Mouse (Mus musculus): ENCODE measurements around the gene Ppp6r2. TPM values are rescaled to one million over a fixed set of nuclear protein-coding genes. Genes with fewer than 3 reads are reported as not detected.

Ppp6r2 gene
- polyA plus RNA-seq, 1 experiment from 2014 or later = 17.2 TPM

- Histone ChIP-seq H3K9ac (ENCODE audit: low read length) (peak overlapping the region; percentile 71), H3K27me3 (ENCODE audit: control insufficient read depth, insufficient read depth, low read length) (no peaks in the 10 kb centered on the region), H3K4me3 (ENCODE audit: low read depth, low read length) (peak overlapping the region; percentile 57), H3K27ac (replicated peaks) (peak overlapping the region; percentile 95), H3K9me3 (ENCODE audit: control insufficient read depth, low read length) (no peaks in the 10 kb centered on the region), H3K36me3 (ENCODE audit: control insufficient read depth, insufficient read depth, low read length) (peaks cover 5% of the 10 kb centered on the region), H3K4me2 (replicated peaks; ENCODE audit: low read depth) (peak overlapping the region; percentile 100), H3K4me1 (replicated peaks; ENCODE audit: control insufficient read depth, insufficient read depth) (peaks cover 34% of the 10 kb centered on the region)
- DNase-seq (ENCODE audit: low spot score) (no peak), ATAC-seq (ENCODE audit: low FRiP score, low TSS enrichment) (no peak)
- TF ChIP-seq EP300 (optimal IDR thresholded peaks at IDR 0.05) (no peak), CTCF (IDR thresholded peaks at IDR 0.05; ENCODE audit: low read depth) (no peak)
- 45% methylated on average over 17 of the region's 17 CpGs for WGBS
Observed at GRCm38 (mm10) chr15:89172276-89172935, 38.9 kb upstream of the Ppp6r2 start.

DNA sequence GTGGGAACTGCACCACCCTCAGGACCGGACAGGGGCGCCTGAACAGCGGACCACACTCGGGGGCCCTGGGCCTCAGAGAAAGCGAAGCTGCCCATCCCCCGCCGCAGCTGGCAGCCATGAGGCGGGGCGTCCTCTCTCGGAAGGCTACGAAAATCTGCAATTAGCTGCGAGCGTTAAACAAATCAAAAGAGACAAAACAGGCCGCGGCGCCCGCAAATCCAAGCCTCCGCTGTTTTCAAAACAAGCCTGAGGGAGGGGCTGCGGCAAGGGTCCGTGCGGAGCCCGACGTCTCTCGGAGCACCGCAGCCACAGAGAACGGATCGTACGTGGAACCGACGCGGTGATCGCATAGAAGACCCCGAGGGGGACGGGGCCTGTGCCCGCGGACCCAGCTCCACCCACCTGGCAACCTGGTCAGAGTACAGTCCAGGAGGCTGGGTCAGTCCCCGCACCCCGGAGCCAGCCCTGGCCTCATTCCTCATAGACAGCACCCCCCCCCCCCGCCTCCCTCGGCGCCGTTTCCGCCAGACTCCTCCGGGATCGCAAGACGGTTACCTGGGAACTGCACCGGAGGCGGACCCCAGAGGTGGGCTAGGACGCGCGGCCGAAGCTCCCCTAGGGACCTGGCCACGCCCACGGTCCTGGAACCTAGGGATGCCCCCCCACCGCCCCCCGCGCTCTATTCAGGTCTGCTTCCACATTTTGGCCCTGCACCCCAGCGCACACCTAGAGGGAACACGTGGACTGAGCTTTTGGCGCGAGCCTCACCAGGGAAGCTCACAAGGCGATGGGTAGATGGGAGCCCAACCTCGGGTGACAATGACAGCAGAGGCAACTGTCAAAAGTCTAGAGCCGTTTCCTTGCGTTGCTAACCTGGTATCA, 38.1 kb upstream of the Ppp6r2 start:
- H3K4me1 ChIP-seq (replicated peaks; ENCODE audit: control insufficient read depth, insufficient read depth) = peaks cover 39% of the 10 kb centered on the region
- H3K36me3 ChIP-seq (ENCODE audit: control insufficient read depth, insufficient read depth, low read length) = no peaks in the 10 kb centered on the region
- H3K4me3 ChIP-seq (ENCODE audit: low read depth, low read length) = peak overlapping the region; percentile 57
- DNase-seq (ENCODE audit: low spot score) = peak; percentile 71
- H3K9ac ChIP-seq (ENCODE audit: low read length) = peak overlapping the region; percentile 71
- under 1% methylated on average over 57 of the region's 65 CpGs for WGBS
- no peaks in the 10 kb centered on the region for H3K9me3 ChIP-seq (ENCODE audit: control insufficient read depth, low read length)
- H3K27ac ChIP-seq (replicated peaks) = peak overlapping the region; percentile 95
- no peaks in the 10 kb centered on the region for H3K27me3 ChIP-seq (ENCODE audit: control insufficient read depth, insufficient read depth, low read length)
- H3K4me2 ChIP-seq (replicated peaks; ENCODE audit: low read depth) = peak overlapping the region; percentile 100
- TF ChIP-seq CTCF (IDR thresholded peaks at IDR 0.05; ENCODE audit: low read depth) = peak; percentile 22; the same call in 1 of the 2 replicates
- no peak for TF ChIP-seq EP300 (optimal IDR thresholded peaks at IDR 0.05)
- ATAC-seq (ENCODE audit: low FRiP score, low TSS enrichment) = peak; percentile 2; the same call in 1 of the 2 replicates

GRCm38 (mm10) chr15:89173906-89174214, 37.5 kb upstream of the Ppp6r2 start:
- 4% methylated on average over 8 of the region's 15 CpGs for WGBS
- Histone ChIP-seq H3K36me3 (ENCODE audit: control insufficient read depth, insufficient read depth, low read length) (no peaks in the 10 kb centered on the region), H3K9me3 (ENCODE audit: control insufficient read depth, low read length) (no peaks in the 10 kb centered on the region), H3K27ac (replicated peaks) (peak overlapping the region; percentile 95), H3K4me3 (ENCODE audit: low read depth, low read length) (peak overlapping the region; percentile 57), H3K27me3 (ENCODE audit: control insufficient read depth, insufficient read depth, low read length) (no peaks in the 10 kb centered on the region), H3K9ac (ENCODE audit: low read length) (peak overlapping the region; percentile 71), H3K4me2 (replicated peaks; ENCODE audit: low read depth) (peak overlapping the region; percentile 100), H3K4me1 (replicated peaks; ENCODE audit: control insufficient read depth, insufficient read depth) (peaks cover 41% of the 10 kb centered on the region)
- peak; percentile 72 for ATAC-seq (ENCODE audit: low FRiP score, low TSS enrichment)
- TF ChIP-seq CTCF (IDR thresholded peaks at IDR 0.05; ENCODE audit: low read depth) = 0 out of 2 replicates have a peak, but pooled peaks have one; percentile 6
- TF ChIP-seq EP300 (optimal IDR thresholded peaks at IDR 0.05) = no peak
- peak; percentile 88 for DNase-seq (ENCODE audit: low spot score)

DNA sequence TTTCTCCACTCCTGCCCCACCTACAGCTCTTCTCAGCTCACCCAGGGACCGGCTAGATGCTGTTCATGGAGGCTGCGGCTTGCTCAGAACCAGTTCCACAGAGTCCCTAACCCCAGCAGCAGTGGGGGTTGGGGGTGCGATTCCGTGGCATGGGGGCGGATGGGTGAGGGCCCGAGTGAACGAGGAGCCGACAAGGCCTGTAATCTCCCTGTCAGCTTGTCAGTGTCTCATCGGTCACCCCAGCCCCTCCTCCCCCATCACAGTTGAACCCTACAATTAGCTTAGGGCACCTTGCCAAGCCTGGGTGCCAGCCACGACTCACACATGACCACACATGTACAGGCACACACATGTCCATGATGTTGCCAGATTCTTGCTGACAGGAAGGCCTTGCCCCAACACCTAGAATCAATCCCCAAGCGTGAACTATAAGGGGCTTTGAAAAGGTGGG, 36.4 kb upstream of the Ppp6r2 start:
- Histone ChIP-seq H3K27ac (replicated peaks) (peak overlapping the region; percentile 95), H3K9me3 (ENCODE audit: control insufficient read depth, low read length) (no peaks in the 10 kb centered on the region), H3K36me3 (ENCODE audit: control insufficient read depth, insufficient read depth, low read length) (no peaks in the 10 kb centered on the region), H3K27me3 (ENCODE audit: control insufficient read depth, insufficient read depth, low read length) (no peaks in the 10 kb centered on the region), H3K4me2 (replicated peaks; ENCODE audit: low read depth) (peak overlapping the region; percentile 100), H3K9ac (ENCODE audit: low read length) (no peak overlapping the region; the same call in 1 of the 2 replicates), H3K4me3 (ENCODE audit: low read depth, low read length) (no peak overlapping the region), H3K4me1 (replicated peaks; ENCODE audit: control insufficient read depth, insufficient read depth) (peaks cover 31% of the 10 kb centered on the region)
- 42% methylated on average over 11 of the region's 11 CpGs for WGBS
- ATAC-seq (ENCODE audit: low FRiP score, low TSS enrichment) = no peak
- no peak for DNase-seq (ENCODE audit: low spot score)
- TF ChIP-seq CTCF (IDR thresholded peaks at IDR 0.05; ENCODE audit: low read depth) (no peak), EP300 (optimal IDR thresholded peaks at IDR 0.05) (no peak)

- peaks cover 27% of the 10 kb centered on the region for H3K4me1 ChIP-seq (replicated peaks; ENCODE audit: control insufficient read depth, insufficient read depth)
- peak overlapping the region; percentile 95 for H3K27ac ChIP-seq (replicated peaks)
- H3K4me3 ChIP-seq (ENCODE audit: low read depth, low read length) = no peak overlapping the region
- H3K4me2 ChIP-seq (replicated peaks; ENCODE audit: low read depth) = peak overlapping the region; percentile 25
- DNase-seq (ENCODE audit: low spot score) (no peak), ATAC-seq (ENCODE audit: low FRiP score, low TSS enrichment) (no peak)
- H3K36me3 ChIP-seq (ENCODE audit: control insufficient read depth, insufficient read depth, low read length) = no peaks in the 10 kb centered on the region
- 52% methylated on average over 13 of the region's 13 CpGs for WGBS
- H3K9me3 ChIP-seq (ENCODE audit: control insufficient read depth, low read length) = no peaks in the 10 kb centered on the region
- H3K9ac ChIP-seq (ENCODE audit: low read length) = no peak overlapping the region
- no peak for TF ChIP-seq EP300 (optimal IDR thresholded peaks at IDR 0.05)
- TF ChIP-seq CTCF (IDR thresholded peaks at IDR 0.05; ENCODE audit: low read depth) = no peak
- H3K27me3 ChIP-seq (ENCODE audit: control insufficient read depth, insufficient read depth, low read length) = no peaks in the 10 kb centered on the region
Observed at GRCm38 (mm10) chr15:89175411-89176155, 35.8 kb upstream of the Ppp6r2 start.

Measured in stomach, postnatal 0 days (tissue).